Mouse (Mus musculus): Measurements from ENCODE around the gene Ssmem1. TPM values are rescaled to one million over a fixed set of nuclear protein-coding genes. Genes with fewer than 3 reads are reported as not detected.
A peak's percentile ranks its signal among the peaks of the same experiment; 100 is the strongest.

The Ssmem1 gene
- total RNA-seq (2021): 1 to 10 TPM in 1 of 2 experiments, under 1 TPM in 1; 0.70 to 1.1 TPM
- long read RNA-seq, experiment 1: 0 reads
- long read RNA-seq, experiment 2: 0 reads

DNA sequence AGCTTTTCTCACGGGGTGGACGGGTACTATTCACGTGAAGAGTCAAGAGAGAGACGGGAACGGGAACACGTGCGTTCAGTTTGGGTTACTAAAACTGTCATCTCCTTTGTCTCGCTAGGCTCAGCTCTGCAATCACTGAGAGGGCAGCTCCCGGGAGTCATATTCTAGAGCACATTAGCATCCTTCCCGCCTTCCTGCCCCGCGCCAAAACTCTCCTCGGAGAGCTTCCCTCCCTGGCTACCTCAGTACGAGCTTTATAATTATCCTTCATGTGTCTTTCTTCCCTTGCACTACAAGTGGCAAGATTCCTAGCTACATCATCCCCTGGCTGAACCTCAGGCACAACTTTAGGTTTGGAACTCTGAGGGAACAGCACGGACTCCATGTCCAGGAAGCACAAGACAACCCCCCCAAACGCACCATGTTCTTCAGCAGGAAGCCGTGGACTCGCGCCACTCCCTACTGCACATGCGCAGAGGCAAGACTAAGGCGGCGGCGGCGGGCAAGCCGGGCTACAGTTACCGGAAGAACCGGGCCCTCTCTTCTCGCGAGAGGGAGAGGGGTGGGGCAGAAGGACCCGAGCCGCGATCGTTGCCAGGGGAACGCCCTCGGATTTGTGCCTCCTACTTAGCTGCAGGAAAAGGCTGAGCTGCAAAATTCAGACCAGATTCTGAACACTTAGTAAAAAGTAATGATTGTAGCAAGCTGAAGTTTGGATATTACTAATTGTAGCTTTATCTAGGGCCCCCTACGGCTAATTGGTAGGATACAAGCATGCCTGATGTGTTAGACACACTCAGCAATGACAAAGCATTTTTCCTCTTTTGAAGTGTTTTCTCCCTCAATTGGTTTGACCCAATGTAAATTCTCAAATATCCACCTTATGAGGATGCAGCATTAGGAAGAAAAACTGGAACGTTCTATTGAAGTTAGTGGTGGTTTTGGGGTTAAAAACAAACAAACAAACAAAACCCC, at the start of gene Ssmem1, which contains the start of gene Tmem209:
Ssmem1 (plus strand) TSS at position 585 of the 975 bp plus-strand sequence.
Tmem209 (minus strand) TSS at position 519 of the 975 bp plus-strand sequence.
- intact Hi-C loops (cut with DNase I): loop anchor here (2.0 to 5.0 kb wide), 3 partner anchors 37 to 528 kb away; partner anchors contain the start of gene Klhdc10
- H3K27ac ChIP-seq: peak within 1 kb of the TSS; percentile 94
- peak within 1 kb of the TSS; percentile 68 for H3K4me3 ChIP-seq
- peak; percentile 99 for DNase-seq (ENCODE audit: extremely low spot score in 1 of 2, low spot score in 2 of 2)
- TF ChIP-seq CTCF (IDR thresholded peaks at IDR 0.05): no peak

DNA sequence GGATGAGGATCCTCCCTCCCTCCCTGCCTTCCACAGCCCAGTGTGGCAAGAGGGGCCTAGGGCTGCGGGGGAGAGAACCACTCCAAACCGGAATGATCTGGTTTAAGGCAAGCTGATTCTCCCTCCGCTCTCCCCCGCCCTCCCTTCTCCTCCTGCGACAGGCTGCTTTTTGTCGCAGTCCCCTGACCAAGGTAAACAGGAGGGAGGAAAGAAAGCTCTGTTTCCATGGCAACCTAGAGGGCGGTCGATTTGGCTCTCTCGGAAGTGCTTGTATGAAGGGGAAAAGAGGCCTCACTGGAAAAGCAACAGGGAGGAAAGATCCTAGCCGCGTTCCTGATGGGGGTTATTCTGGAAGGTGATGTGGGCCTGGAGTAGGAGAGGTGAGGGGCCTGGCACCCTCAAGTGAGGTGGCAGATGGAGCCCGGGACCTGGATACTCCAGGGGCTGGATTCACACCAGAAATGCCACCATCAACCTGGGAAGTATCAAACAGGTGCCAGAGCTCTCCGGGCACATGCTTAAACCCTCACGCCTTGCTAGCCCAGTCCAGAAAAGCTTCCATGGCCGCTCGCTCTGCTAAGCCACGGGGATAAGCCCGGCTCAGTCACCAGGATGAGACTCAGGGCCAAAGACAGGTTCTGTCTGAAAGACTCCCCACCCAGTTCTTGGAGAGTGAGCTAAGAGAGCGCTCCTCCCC, 48.8 kb upstream of the Ssmem1 start:
- Histone ChIP-seq H3K4me3 (0 out of 2 replicates have a peak overlapping the region, but pooled peaks have one; percentile 24), H3K27ac (peak overlapping the region; percentile 98)
- DNase-seq (ENCODE audit: extremely low spot score in 1 of 2, low spot score in 2 of 2): peak; percentile 82
- no peak for TF ChIP-seq CTCF (IDR thresholded peaks at IDR 0.05)
- intact Hi-C loops (cut with DNase I): loop anchor here (1.0 to 5.0 kb wide), 3 partner anchors 57 to 276 kb away; no protein-coding TSS in a partner anchor

DNA sequence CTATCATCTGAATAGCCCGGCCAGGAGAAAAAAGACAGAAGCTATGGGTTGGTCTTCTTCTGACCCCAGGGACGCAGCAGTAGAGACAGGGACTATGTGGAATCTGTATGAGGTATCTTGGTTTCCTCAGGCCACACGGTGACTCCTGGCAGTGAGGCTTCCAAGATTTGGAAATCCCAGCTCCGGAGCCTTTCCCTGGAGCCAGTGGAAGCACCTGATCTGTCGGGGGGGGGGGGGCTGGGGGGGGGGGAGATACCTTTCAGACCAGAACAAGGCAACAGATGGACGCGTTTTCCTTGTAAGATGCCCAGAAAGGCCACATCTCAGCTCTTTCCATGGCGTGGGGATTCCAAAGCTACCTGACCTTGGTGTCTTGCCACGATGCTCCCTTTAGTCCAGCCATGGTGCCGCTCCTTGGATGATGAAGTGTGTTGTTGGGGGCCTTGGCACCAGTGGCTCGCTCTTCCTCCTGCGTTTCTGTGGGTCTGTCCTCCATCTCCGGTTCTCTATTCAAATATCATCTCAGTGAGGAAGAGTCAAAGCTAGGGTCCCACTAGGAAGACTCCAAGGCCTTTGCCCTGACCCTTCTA, 47.8 kb upstream of the Ssmem1 start:
- no peak overlapping the region for H3K4me3 ChIP-seq
- peak overlapping the region; percentile 98; the same call in 1 of the 2 replicates for H3K27ac ChIP-seq
- intact Hi-C loops (cut with DNase I): loop anchor here (5.0 kb wide), 1 partner anchor 85 kb away; no protein-coding TSS in a partner anchor
- TF ChIP-seq CTCF (IDR thresholded peaks at IDR 0.05): no peak
- DNase-seq (ENCODE audit: extremely low spot score in 1 of 2, low spot score in 2 of 2): no peak

DNA sequence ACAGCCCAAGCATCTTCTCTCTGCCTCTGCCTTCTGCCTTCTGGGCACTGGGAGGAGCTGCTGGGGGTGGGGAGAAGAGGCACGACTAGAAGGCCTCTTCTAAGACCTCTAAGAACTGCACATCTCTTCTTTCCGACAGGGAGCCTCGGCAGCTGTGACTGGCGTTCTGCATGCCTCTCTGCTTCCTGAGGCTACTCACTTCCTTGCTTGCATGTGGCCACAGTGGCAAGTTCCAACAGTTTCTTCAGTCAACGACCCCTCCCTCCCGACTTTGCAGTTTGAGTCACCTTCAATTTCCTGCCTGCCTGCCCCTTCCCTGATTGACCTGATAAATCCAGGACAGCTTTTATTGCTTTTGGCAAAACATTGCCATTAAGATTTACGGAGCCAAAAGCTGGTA, 46.8 kb upstream of the Ssmem1 start:
- no peak for TF ChIP-seq CTCF (IDR thresholded peaks at IDR 0.05)
- DNase-seq (ENCODE audit: extremely low spot score in 1 of 2, low spot score in 2 of 2): no peak
- Histone ChIP-seq H3K27ac (no peak overlapping the region), H3K4me3 (no peak overlapping the region)
- intact Hi-C loops (cut with DNase I): loop anchor here (5.0 kb wide), 1 partner anchor 84 kb away; no protein-coding TSS in a partner anchor

DNA sequence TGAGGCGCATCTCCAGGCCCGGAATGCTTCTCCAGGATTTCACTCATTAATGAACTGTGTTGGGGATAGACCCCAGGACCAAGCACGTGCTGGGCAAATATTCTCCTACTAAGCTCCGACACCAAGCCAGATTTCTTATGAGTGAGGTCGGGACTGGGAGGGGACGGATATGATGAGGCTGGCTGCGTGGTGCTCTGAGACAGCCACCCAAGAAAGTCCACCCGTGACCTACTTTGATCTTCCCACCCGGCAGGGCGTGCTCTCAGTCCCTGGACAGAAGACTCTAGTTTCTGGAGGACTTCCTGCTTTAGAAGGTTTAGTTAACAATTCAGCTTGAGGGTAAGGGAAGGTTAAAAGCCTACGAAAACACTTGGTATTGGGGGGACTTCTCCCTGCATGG, 44.1 kb upstream of the Ssmem1 start:
- TF ChIP-seq CTCF (IDR thresholded peaks at IDR 0.05): no peak
- intact Hi-C loops (cut with DNase I): no loop called here
- Histone ChIP-seq H3K27ac (no peak overlapping the region), H3K4me3 (no peak overlapping the region)
- no peak for DNase-seq (ENCODE audit: extremely low spot score in 1 of 2, low spot score in 2 of 2)

DNA sequence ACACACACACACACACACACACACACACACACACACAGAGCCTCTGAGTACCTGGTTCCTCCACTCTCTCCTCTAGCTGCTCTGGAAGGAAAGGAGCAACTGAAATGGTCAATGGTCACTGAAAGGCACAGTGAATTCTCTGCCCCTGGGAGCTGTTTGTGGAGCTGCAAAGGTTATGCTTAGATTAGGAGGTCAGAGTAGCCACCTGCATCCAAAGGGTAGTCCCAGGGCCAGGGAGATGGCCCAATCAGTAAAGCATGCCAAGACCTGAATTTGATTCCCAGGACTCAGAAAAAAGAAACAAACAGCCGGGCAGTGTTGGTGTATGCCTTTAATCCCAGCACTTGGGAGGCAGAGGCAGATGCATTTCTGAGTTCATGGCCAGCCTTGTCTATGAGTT, 41.6 kb upstream of the Ssmem1 start:
- H3K4me3 ChIP-seq: no peak overlapping the region
- no peak for TF ChIP-seq CTCF (IDR thresholded peaks at IDR 0.05)
- DNase-seq (ENCODE audit: extremely low spot score in 1 of 2, low spot score in 2 of 2): no peak
- H3K27ac ChIP-seq: no peak overlapping the region
- intact Hi-C loops (cut with DNase I): no loop called here

DNA sequence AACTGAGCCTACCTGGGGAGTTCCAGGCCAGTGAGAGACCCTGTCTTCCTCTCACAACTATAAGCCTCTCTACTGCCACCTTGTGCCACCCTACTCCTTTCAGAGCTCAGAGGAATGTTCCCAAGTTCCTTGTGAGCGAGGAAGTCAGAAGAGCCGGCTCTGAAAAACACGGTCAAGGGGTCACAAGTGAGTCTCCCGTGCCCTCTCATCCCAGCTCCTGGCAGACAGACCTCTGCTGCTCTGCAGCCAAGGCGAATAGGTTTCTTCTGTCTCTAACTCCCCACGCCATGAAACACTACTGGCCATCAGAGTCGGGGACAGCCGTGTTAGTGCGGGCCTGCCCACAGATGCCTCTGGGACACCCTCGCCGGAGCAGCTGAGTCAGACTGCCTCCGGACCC, 41.0 kb upstream of the Ssmem1 start:
- intact Hi-C loops (cut with DNase I): no loop called here
- no peak overlapping the region for H3K27ac ChIP-seq
- H3K4me3 ChIP-seq: no peak overlapping the region
- TF ChIP-seq CTCF (IDR thresholded peaks at IDR 0.05): peak; percentile 58
- DNase-seq (ENCODE audit: extremely low spot score in 1 of 2, low spot score in 2 of 2): no peak

DNA sequence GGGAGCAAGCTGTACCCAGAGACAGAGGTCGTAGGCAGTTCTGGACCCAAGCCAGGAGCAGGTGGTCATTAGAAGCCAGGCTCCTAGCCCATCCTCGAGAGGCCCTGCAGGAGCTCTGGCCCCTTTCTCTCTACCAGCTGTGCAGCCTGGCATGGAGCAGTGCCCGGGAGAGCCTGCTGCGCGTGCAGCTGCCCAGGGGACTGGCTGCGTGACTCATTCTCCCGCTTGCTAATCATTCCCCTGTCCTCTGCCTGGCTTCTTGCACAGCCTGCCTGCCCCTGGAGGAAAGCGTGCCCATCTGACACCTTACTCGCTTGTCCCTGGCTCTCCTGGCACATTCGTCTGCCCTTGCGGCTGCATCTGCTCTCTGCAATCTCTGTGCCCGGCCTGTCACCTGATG, 40.3 kb upstream of the Ssmem1 start:
- no peak for TF ChIP-seq CTCF (IDR thresholded peaks at IDR 0.05)
- H3K4me3 ChIP-seq: no peak overlapping the region
- DNase-seq (ENCODE audit: extremely low spot score in 1 of 2, low spot score in 2 of 2): no peak
- intact Hi-C loops (cut with DNase I): no loop called here
- H3K27ac ChIP-seq: no peak overlapping the region

DNA sequence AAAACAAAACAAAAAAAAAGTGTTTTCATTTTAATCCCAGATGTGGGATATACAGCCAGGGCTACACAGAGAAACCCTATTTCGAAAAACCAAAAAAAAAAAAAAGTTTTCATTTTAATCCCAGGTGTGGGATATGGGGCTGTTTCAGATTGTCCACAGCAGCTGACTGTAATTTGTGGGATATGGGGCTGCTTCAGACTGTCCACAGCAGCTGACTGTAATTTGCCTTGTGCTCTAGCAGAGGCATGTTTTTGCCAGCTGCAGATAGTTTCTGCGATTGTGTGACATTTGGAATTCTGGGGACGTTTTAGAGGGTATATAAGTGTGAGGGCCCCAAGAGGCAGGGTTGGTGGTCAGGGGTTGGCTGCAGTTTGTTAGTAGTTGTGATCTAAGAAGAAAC, 37.9 kb upstream of the Ssmem1 start:
- intact Hi-C loops (cut with DNase I): no loop called here
- Histone ChIP-seq H3K27ac (no peak overlapping the region), H3K4me3 (no peak overlapping the region)
- no peak for DNase-seq (ENCODE audit: extremely low spot score in 1 of 2, low spot score in 2 of 2)
- no peak for TF ChIP-seq CTCF (IDR thresholded peaks at IDR 0.05)

DNA sequence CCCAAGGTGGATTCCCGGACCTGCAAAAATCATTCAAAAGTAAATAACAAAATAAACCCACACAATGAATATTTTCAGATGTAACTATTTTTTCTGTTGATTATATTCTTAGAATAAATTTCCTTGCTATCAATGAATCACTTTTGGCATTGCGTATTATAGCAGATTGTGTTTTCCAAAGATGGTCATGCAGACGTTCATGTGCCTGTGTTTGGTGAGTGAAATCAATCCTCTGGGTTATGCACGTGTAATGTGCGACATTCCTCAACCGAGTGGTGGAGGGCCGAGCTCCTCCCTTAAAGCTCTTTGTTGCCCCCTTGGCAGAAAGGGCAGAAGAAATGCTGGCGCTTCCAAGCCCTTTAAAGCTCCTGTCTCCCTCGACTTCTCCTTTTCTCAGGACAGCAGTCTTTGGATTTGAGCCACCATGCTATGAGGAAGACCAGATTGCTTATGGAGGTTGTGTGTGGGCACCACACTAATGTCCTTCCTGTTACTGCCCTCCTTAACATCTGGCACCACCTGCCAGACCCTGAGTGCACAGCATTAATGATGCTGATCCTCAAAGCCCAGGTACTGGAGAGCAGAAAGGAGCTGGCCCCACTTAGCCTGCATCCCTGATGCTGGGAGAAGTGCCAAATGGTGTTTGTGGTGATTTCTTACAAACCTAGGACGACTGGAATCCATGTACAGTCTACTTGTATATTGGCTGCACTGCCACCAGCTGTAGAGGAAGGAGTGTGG, 33.5 kb upstream of the Ssmem1 start:
- Histone ChIP-seq H3K4me3 (no peak overlapping the region), H3K27ac (no peak overlapping the region)
- TF ChIP-seq CTCF (IDR thresholded peaks at IDR 0.05): no peak
- intact Hi-C loops (cut with DNase I): no loop called here
- no peak for DNase-seq (ENCODE audit: extremely low spot score in 1 of 2, low spot score in 2 of 2)

DNA sequence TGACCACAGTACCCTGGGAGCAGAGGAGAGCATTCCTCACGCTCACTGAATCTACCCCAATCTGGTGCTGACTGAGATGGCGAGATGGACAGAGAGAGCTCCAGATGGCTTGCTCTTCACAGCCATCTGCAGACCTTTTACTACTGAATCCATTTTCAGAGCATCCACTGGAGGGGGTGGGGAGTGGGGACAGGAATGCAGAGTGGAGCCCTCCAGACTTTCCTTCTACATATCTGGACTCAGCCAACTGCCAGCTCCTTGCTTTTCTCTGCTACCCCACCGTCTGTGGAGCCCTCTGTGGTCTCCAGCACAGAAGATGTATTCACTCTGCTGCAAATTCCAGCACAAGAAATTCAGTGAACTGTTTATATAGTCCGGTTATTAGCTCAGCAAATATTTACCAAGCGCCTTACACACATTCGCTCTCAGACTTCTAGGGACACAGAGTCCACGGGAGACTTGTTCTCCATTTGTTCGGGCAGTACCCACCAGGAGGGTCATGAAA, 32.4 kb upstream of the Ssmem1 start:
- intact Hi-C loops (cut with DNase I): no loop called here
- no peak for DNase-seq (ENCODE audit: extremely low spot score in 1 of 2, low spot score in 2 of 2)
- TF ChIP-seq CTCF (IDR thresholded peaks at IDR 0.05): no peak
- Histone ChIP-seq H3K27ac (no peak overlapping the region), H3K4me3 (no peak overlapping the region)
